Comparison of ENCODE assay signal across 8 mouse cellular contexts in genomic region chr2:80275136-80275535, GRCm38 (mm10). TPM values are rescaled to one million over a fixed set of nuclear protein-coding genes. Genes with fewer than 3 reads are reported as not detected.
A peak's percentile ranks its signal among the peaks of the same experiment; 100 is the strongest.
DNase-seq lines count a peak whose midpoint lies in the region; ATAC-seq lines count a peak whose summit lies in the region.

No protein-coding gene starts in this region.

- peak; percentile 90 for ATAC-seq in megakaryocyte-erythroid progenitor cell, adult 5-6 weeks (replicated peaks; ENCODE audit: low FRiP score, low TSS enrichment, poor library complexity, severe bottlenecking)

- DNase-seq in adrenal gland, adult (ENCODE audit: inconsistent age in 2 of 2, low spot score in 1 of 2), result peak; percentile 6 to 75
- no peak for DNase-seq in adrenal gland, adult 8-10 months
- peak; percentile 46 for DNase-seq in layer of hippocampus, adult 11-12 months (ENCODE audit: low spot score)
- no peak for DNase-seq in layer of hippocampus, adult 9-11 months
- peak; percentile 68 for DNase-seq in ZHBTc4 (ENCODE audit: low read depth, low spot score)
- DNase-seq in forelimb bud, embryonic 11.5 days (ENCODE audit: low read depth, low spot score), result peak; percentile 61
- DNase-seq in urinary bladder, postnatal 36 days (ENCODE audit: low spot score in 2 of 2), result no peak

RNA-seq across cellular contexts. Expression of gene Prdx6b, which starts 17.1 kb away (rescaled TPM):
- not detected for total RNA-seq in adrenal gland, adult 8-10 months (2022)
- not detected in 2 replicates for total RNA-seq in megakaryocyte-erythroid progenitor cell, adult 5-6 weeks (2014; fragmentation: Nextera tagmentation)
- not detected in 2 replicates for total RNA-seq in megakaryocyte-erythroid progenitor cell, adult 5-6 weeks (2017)

RNA-seq across cellular contexts. Expression of gene Dnajc10, which starts 40.1 kb away (rescaled TPM):
- 10 to 100 TPM; 55.6 to 75.0 (median 65.1) TPM for total RNA-seq in adrenal gland, adult 8-10 months (2022)
- 48.0 and 50.3 TPM in 2 replicates for total RNA-seq in megakaryocyte-erythroid progenitor cell, adult 5-6 weeks (2014; fragmentation: Nextera tagmentation)
- total RNA-seq in megakaryocyte-erythroid progenitor cell, adult 5-6 weeks (2017), result 50.1 and 99.0 TPM in 2 replicates

Comparison
In these comparisons a context has a peak if more than half of its experiments do, and no peak if none do; other contexts are left out.
1. DNase-seq: peak in adrenal gland, adult (2 of 2), layer of hippocampus, adult 11-12 months (single experiment), ZHBTc4 (single experiment) and forelimb bud, embryonic 11.5 days (single experiment); none in adrenal gland, adult 8-10 months (single experiment), layer of hippocampus, adult 9-11 months (single experiment) and urinary bladder, postnatal 36 days (0 of 2).